Mouse (Mus musculus): ENCODE results near the gene Ins2. TPM values are rescaled to one million over a fixed set of nuclear protein-coding genes. Genes with fewer than 3 reads are reported as not detected.
A peak's percentile ranks its signal among the peaks of the same experiment; 100 is the strongest.

Ins2 gene
- total RNA-seq, 2 experiments from 2014 or later, result not detected

- DNase-seq, result no peak
These were observed 79.2 kb downstream of the Ins2 start for GRCm38 (mm10) chr7:142663931-142664421.

GRCm38 (mm10) chr7:142663151-142663550 is 80.0 kb downstream of the Ins2 start:
- DNase-seq, result no peak

- no peak for DNase-seq
These were observed 81.4 kb downstream of the Ins2 start for GRCm38 (mm10) chr7:142661811-142662210.

GRCm38 (mm10) chr7:142661046-142661445 is 82.1 kb downstream of the Ins2 start:
- no peak for DNase-seq

GRCm38 (mm10) chr7:142660651-142660945 is 82.6 kb downstream of the Ins2 start:
- no peak for DNase-seq

GRCm38 (mm10) chr7:142659767-142660650 is 83.2 kb downstream of the Ins2 start:
- no peak for DNase-seq

GRCm38 (mm10) chr7:142659181-142659681 is 84.0 kb downstream of the Ins2 start:
- DNase-seq, result peak; percentile 52

- no peak for DNase-seq
These were observed 84.5 kb downstream of the Ins2 start for GRCm38 (mm10) chr7:142658681-142659180.

- no peak for DNase-seq
These were observed 85.2 kb downstream of the Ins2 start for GRCm38 (mm10) chr7:142657821-142658614.

GRCm38 (mm10) chr7:142657341-142657791 is 85.8 kb downstream of the Ins2 start:
- no peak for DNase-seq

- DNase-seq, result no peak
These were observed 87.1 kb downstream of the Ins2 start for GRCm38 (mm10) chr7:142656055-142656454.

GRCm38 (mm10) chr7:142655633-142656032 is 87.5 kb downstream of the Ins2 start:
- DNase-seq, result no peak

- no peak for DNase-seq
These were observed 89.5 kb downstream of the Ins2 start for GRCm38 (mm10) chr7:142653726-142654125.

- DNase-seq, result no peak
These were observed 96.5 kb downstream of the Ins2 start for GRCm38 (mm10) chr7:142646676-142647075.

GRCm38 (mm10) chr7:142645045-142645444 is 98.1 kb downstream of the Ins2 start:
- DNase-seq, result no peak

GRCm38 (mm10) chr7:142636178-142636577 is 107.0 kb downstream of the Ins2 start:
- no peak for DNase-seq

- no peak for DNase-seq
These were observed 112.5 kb downstream of the Ins2 start for GRCm38 (mm10) chr7:142630691-142631090.

- peak; percentile 78 for DNase-seq
These were observed 113.4 kb downstream of the Ins2 start for GRCm38 (mm10) chr7:142629806-142630205.

Measured in gastrocnemius, postnatal 25 days (tissue).